Mouse (Mus musculus) MEL (cell line): Measurements from ENCODE around the gene Arhgef38.

Experiments used
- CTCF ChIP-seq, 3 experiments: IDR thresholded peaks in 2 of 3; conservative IDR thresholded peaks in 1 of 3; 2 replicates each; pipeline ENCODE4 v1.5.1; 2011 to 2012; ENCODE audit warnings: low read length in 3 of 3, low read depth in 2 of 3, mild to moderate bottlenecking in 2 of 3, improper control_type of control experiment in 1 of 3, inconsistent platforms in 1 of 3, mixed read lengths in 1 of 3, moderate library complexity in 1 of 3; ENCODE audit not compliant: control insufficient read depth in 1 of 3, insufficient read depth in 1 of 3, poor library complexity in 1 of 3, severe bottlenecking in 1 of 3
- E2F4 ChIP-seq: IDR thresholded peaks from 2 replicates; pipeline ENCODE4 v1.6.1; 2011; ENCODE audit warnings: low read depth, low read length, improper control_type of control experiment, borderline replicate concordance
- POLR2A ChIP-seq, 2 experiments: IDR thresholded peaks; 2 replicates each; pipeline ENCODE4 v1.6.1; 2011 to 2012; ENCODE audit warnings: low read length in 2 of 2, mild to moderate bottlenecking in 2 of 2, control low read depth in 1 of 2, improper control_type of control experiment in 1 of 2, low read depth in 1 of 2, moderate library complexity in 1 of 2; ENCODE audit not compliant: control insufficient read depth in 1 of 2, insufficient read depth in 1 of 2, poor library complexity in 1 of 2
- SIN3A ChIP-seq: IDR thresholded peaks from 2 replicates; pipeline ENCODE4 v1.6.1; 2012; ENCODE audit warnings: low read length, improper control_type of control experiment, inconsistent platforms

DNA sequence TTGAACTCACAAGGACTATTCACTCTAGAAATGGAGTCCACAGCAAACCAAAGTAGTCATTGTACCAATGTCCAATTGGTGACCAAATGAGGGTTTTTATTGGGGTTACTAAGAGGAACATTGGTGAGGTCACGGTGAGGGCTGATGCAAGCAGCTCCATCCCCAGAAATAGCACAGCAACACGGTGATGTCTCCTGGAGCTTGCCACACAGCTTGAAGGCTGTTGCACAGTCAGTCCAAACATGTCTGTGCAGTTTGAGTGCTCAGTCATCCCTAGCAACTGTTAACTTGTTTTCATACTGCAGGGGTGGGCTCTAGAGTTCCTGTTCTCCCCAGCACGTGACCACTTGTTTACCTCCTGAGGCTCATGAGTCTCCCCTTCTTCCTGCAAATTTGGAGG lies 131.0 kb downstream of the Arhgef38 start:
- no peak for TF ChIP-seq SIN3A
- TF ChIP-seq POLR2A (IDR thresholded peaks at IDR 0.05; ENCODE audit: control insufficient read depth in 1 of 2, insufficient read depth in 1 of 2, low read depth in 1 of 2, low read length in 2 of 2, poor library complexity in 1 of 2) = no peak
- TF ChIP-seq E2F4 = no peak
- no peak for TF ChIP-seq CTCF (IDR thresholded peaks at IDR 0.05 in 2 of 3, conservative IDR thresholded peaks at IDR 0.05 in 1 of 3; ENCODE audit: control insufficient read depth in 1 of 3, insufficient read depth in 1 of 3, low read depth in 2 of 3, low read length in 3 of 3, poor library complexity in 1 of 3, severe bottlenecking in 1 of 3)
